Mouse (Mus musculus) intestine, embryonic 16.5 days (tissue): ENCODE results near the gene Bbs9. TPM values are rescaled to one million over a fixed set of nuclear protein-coding genes. Genes with fewer than 3 reads are reported as not detected.
"Not testable (repeated sequence)": the region's sequence is repeated elsewhere in the genome, so short reads cannot be mapped to it uniquely, and the experiment has no call there.

Source experiments
- ATAC-seq: fragments of 200-750 bp; cut with Nextera tagmentation; 2 replicates; pipeline ENCODE4 v1.8.0; 2017; ENCODE audit warnings: moderate TSS enrichment, moderate library complexity
- H3K27ac ChIP-seq: fragments of 300-500 bp; sonication (generic); 2 replicates; pipeline ENCODE4 v1.5.1; 2014; ENCODE audit warnings: mild to moderate bottlenecking, low read length
- H3K27me3 ChIP-seq: fragments of 300-500 bp; sonication (generic); replicated peaks from 2 replicates; pipeline ENCODE4 v1.6.1; 2014; ENCODE audit warnings: low read length, control low read depth, mixed read lengths; ENCODE audit not compliant: control insufficient read depth, insufficient read depth
- H3K36me3 ChIP-seq: fragments of 300-500 bp; sonication (generic); 2 replicates; pipeline ENCODE4 v1.6.1; 2014; ENCODE audit warnings: low read length, control low read depth; ENCODE audit not compliant: control insufficient read depth, insufficient read depth
- H3K4me1 ChIP-seq: fragments of 300-500 bp; sonication (generic); 2 replicates; pipeline ENCODE4 v1.6.1; 2014; ENCODE audit warnings: low read length, control low read depth, mixed read lengths; ENCODE audit not compliant: control insufficient read depth, insufficient read depth
- H3K4me2 ChIP-seq: fragments of 300-500 bp; sonication (generic); 2 replicates; pipeline ENCODE4 v1.6.1; 2014; ENCODE audit warnings: low read depth, low read length, control low read depth
- H3K4me3 ChIP-seq: fragments of 300-500 bp; sonication (generic); 2 replicates; pipeline ENCODE4 v1.5.1; 2014; ENCODE audit warnings: mild to moderate bottlenecking, low read length
- H3K9ac ChIP-seq: fragments of 300-500 bp; sonication (generic); 2 replicates; pipeline ENCODE4 v1.6.1; 2014; ENCODE audit warnings: low read depth, low read length
- H3K9me3 ChIP-seq: fragments of 300-500 bp; sonication (generic); 2 replicates; pipeline ENCODE4 v1.6.1; 2016; ENCODE audit warnings: low read length, control low read depth; ENCODE audit not compliant: control insufficient read depth
- WGBS: fragments of 180-500 bp; shearing (Covaris S2); extraction: QIAGEN DNeasy Blood & Tissue Kit; methylation state at CpG from one replicate; pipeline ENCODE4 v1.1.7; 2014; 5-methylcytosine and 5-hydroxymethylcytosine counted together
- polyA plus RNA-seq: library from polyadenylated mRNA; unstranded; fragments of >200 nt; fragmentation: Nextera tagmentation; extraction: Ambion mirVana; gene quantifications from 2 replicates; pipeline ENCODE4 v1.2.1, GENCODE M21; 2015

Bbs9 gene
- polyA plus RNA-seq, 1 experiment from 2014 or later, result 12.6 TPM

GRCm38 (mm10) chr9:22707166-22707913, 231.8 kb downstream of the Bbs9 start:
- Histone ChIP-seq H3K4me3 (no peak overlapping the region), H3K4me1 (0 out of 2 replicates have a peak, but pooled peaks cover 4% of the 10 kb centered on the region), H3K9ac (no peak overlapping the region), H3K27me3 (no peaks in the 10 kb centered on the region), H3K36me3 (no peaks in the 10 kb centered on the region), H3K9me3 (no peaks in the 10 kb centered on the region), H3K27ac (no peak overlapping the region), H3K4me2 (no peak overlapping the region)
- ATAC-seq, result no peak
- 70% methylated on average over 11 of the region's 11 CpGs for WGBS

- Histone ChIP-seq H3K36me3 (no peaks in the 10 kb centered on the region), H3K4me2 (no peak overlapping the region), H3K27ac (no peak overlapping the region), H3K9ac (no peak overlapping the region), H3K4me1 (0 out of 2 replicates have a peak, but pooled peaks cover 4% of the 10 kb centered on the region), H3K9me3 (no peaks in the 10 kb centered on the region), H3K4me3 (no peak overlapping the region), H3K27me3 (no peaks in the 10 kb centered on the region)
- WGBS, result 50% methylated on average over 19 of the region's 19 CpGs
- ATAC-seq, result peak; percentile 90
These were observed 233.6 kb downstream of the Bbs9 start for GRCm38 (mm10) chr9:22708970-22709726.

GRCm38 (mm10) chr9:22710032-22710431, 234.5 kb downstream of the Bbs9 start:
- ATAC-seq, result no peak
- H3K9ac ChIP-seq, result no peak overlapping the region
- no peak overlapping the region for H3K4me2 ChIP-seq
- H3K4me3 ChIP-seq, result no peak overlapping the region
- 65% methylated on average over 7 of the region's 7 CpGs for WGBS
- H3K36me3 ChIP-seq, result no peaks in the 10 kb centered on the region
- H3K27ac ChIP-seq, result no peak overlapping the region
- H3K4me1 ChIP-seq, result 0 out of 2 replicates have a peak, but pooled peaks cover 4% of the 10 kb centered on the region
- no peaks in the 10 kb centered on the region for H3K9me3 ChIP-seq
- H3K27me3 ChIP-seq, result no peaks in the 10 kb centered on the region

- Histone ChIP-seq H3K36me3 (no peaks in the 10 kb centered on the region), H3K9me3 (no peaks in the 10 kb centered on the region), H3K4me3 (no peak overlapping the region), H3K4me1 (0 out of 2 replicates have a peak, but pooled peaks cover 4% of the 10 kb centered on the region), H3K9ac (no peak overlapping the region), H3K27me3 (no peaks in the 10 kb centered on the region), H3K4me2 (no peak overlapping the region), H3K27ac (no peak overlapping the region)
- no peak for ATAC-seq
- 92% methylated on average over 2 of the region's 2 CpGs for WGBS
These were observed 235.8 kb downstream of the Bbs9 start for GRCm38 (mm10) chr9:22711339-22711738.

- Histone ChIP-seq H3K4me2 (no peak overlapping the region), H3K36me3 (no peaks in the 10 kb centered on the region), H3K27ac (no peak overlapping the region), H3K4me3 (no peak overlapping the region), H3K9ac (no peak overlapping the region), H3K4me1 (0 out of 2 replicates have a peak, but pooled peaks cover 4% of the 10 kb centered on the region), H3K9me3 (no peaks in the 10 kb centered on the region), H3K27me3 (no peaks in the 10 kb centered on the region)
- ATAC-seq, result no peak
- 64% methylated on average over 3 of the region's 3 CpGs for WGBS
These were observed 237.2 kb downstream of the Bbs9 start for GRCm38 (mm10) chr9:22712743-22713142.

- not testable (repeated sequence) for ATAC-seq, H3K4me2 ChIP-seq, H3K4me3 ChIP-seq, H3K36me3 ChIP-seq, H3K9ac ChIP-seq, H3K4me1 ChIP-seq, H3K27ac ChIP-seq, H3K27me3 ChIP-seq, H3K9me3 ChIP-seq
- WGBS, result 51% methylated on average over 4 of the region's 4 CpGs
These were observed 237.8 kb downstream of the Bbs9 start for GRCm38 (mm10) chr9:22713286-22713685.

GRCm38 (mm10) chr9:22717583-22717982, 242.1 kb downstream of the Bbs9 start:
- H3K27me3 ChIP-seq, result no peaks in the 10 kb centered on the region
- H3K9ac ChIP-seq, result no peak overlapping the region
- WGBS, result 87% methylated on average over 4 of the region's 4 CpGs
- no peaks in the 10 kb centered on the region for H3K36me3 ChIP-seq
- H3K4me2 ChIP-seq, result no peak overlapping the region
- no peak overlapping the region for H3K27ac ChIP-seq
- ATAC-seq, result no peak
- H3K4me1 ChIP-seq, result no peaks in the 10 kb centered on the region; the same call in 1 of the 2 replicates
- H3K4me3 ChIP-seq, result no peak overlapping the region
- no peaks in the 10 kb centered on the region for H3K9me3 ChIP-seq

GRCm38 (mm10) chr9:22718174-22718823, 242.8 kb downstream of the Bbs9 start:
- Histone ChIP-seq H3K4me1 (no peaks in the 10 kb centered on the region; the same call in 1 of the 2 replicates), H3K4me2 (no peak overlapping the region), H3K27me3 (no peaks in the 10 kb centered on the region), H3K4me3 (no peak overlapping the region), H3K36me3 (no peaks in the 10 kb centered on the region), H3K9ac (no peak overlapping the region), H3K9me3 (no peaks in the 10 kb centered on the region), H3K27ac (no peak overlapping the region)
- WGBS, result 40% methylated on average over 8 of the region's 8 CpGs
- peak; percentile 87 for ATAC-seq

GRCm38 (mm10) chr9:22732646-22733045, 257.1 kb downstream of the Bbs9 start:
- no peaks in the 10 kb centered on the region for H3K36me3 ChIP-seq
- no peak for ATAC-seq
- H3K27ac ChIP-seq, result no peak overlapping the region
- no peak overlapping the region for H3K4me2 ChIP-seq
- no peak overlapping the region for H3K9ac ChIP-seq
- H3K27me3 ChIP-seq, result no peaks in the 10 kb centered on the region
- no peaks in the 10 kb centered on the region for H3K9me3 ChIP-seq
- no peak overlapping the region for H3K4me3 ChIP-seq
- no peaks in the 10 kb centered on the region for H3K4me1 ChIP-seq
- WGBS, result 79% methylated on average over 1 of the region's 1 CpGs
